Mouse (Mus musculus) adrenal gland, adult (tissue): ENCODE measurements around the gene Fstl4.
A peak's percentile ranks its signal among the peaks of the same experiment; 100 is the strongest.

ENCODE experiments used
- DNase-seq, 2 experiments: peaks; one replicate each; pipeline ENCODE4 v3.0.0; 2022 to 2023; ENCODE audit warnings: low spot score in 1 of 2; ENCODE audit not compliant: inconsistent age in 2 of 2

The Fstl4 gene

GRCm38 (mm10) chr11:52765678-52766254 is 1.3 kb downstream of the Fstl4 start:
- DNase-seq = peak; percentile 28 to 80

GRCm38 (mm10) chr11:52767921-52768320 is 3.5 kb downstream of the Fstl4 start:
- DNase-seq = no peak

GRCm38 (mm10) chr11:52773073-52773472 is 8.6 kb downstream of the Fstl4 start:
- no peak for DNase-seq

- no peak for DNase-seq
Measured at GRCm38 (mm10) chr11:52775291-52775690, 10.9 kb downstream of the Fstl4 start.

- DNase-seq = no peak
Measured at GRCm38 (mm10) chr11:52782426-52782825, 18.0 kb downstream of the Fstl4 start.

GRCm38 (mm10) chr11:52794331-52794730 is 29.9 kb downstream of the Fstl4 start:
- no peak for DNase-seq

- DNase-seq = no peak
Measured at GRCm38 (mm10) chr11:52809542-52809941, 45.1 kb downstream of the Fstl4 start.

GRCm38 (mm10) chr11:52816004-52816403 is 51.6 kb downstream of the Fstl4 start:
- no peak for DNase-seq

- no peak for DNase-seq
Measured at GRCm38 (mm10) chr11:52820336-52820905, 56.0 kb downstream of the Fstl4 start.

GRCm38 (mm10) chr11:52826591-52826990 is 62.2 kb downstream of the Fstl4 start:
- DNase-seq = no peak

- no peak for DNase-seq
Measured at GRCm38 (mm10) chr11:52831631-52832310, 67.3 kb downstream of the Fstl4 start.

GRCm38 (mm10) chr11:52832311-52832675 is 67.9 kb downstream of the Fstl4 start:
- DNase-seq = peak in 1 of 2 experiments; percentile 60

- no peak for DNase-seq
Measured at GRCm38 (mm10) chr11:52848691-52849090, 84.3 kb downstream of the Fstl4 start.

- no peak for DNase-seq
Measured at GRCm38 (mm10) chr11:52850071-52850470, 85.6 kb downstream of the Fstl4 start.

- DNase-seq = no peak
Measured at GRCm38 (mm10) chr11:52872846-52873512, 108.5 kb downstream of the Fstl4 start.

- DNase-seq = peak; percentile 84 to 93
Measured at GRCm38 (mm10) chr11:52875916-52876765, 111.7 kb downstream of the Fstl4 start.

- DNase-seq = peak in 1 of 2 experiments; percentile 45
Measured at GRCm38 (mm10) chr11:52877662-52878061, 113.2 kb downstream of the Fstl4 start.

- no peak for DNase-seq
Measured at GRCm38 (mm10) chr11:52879958-52880357, 115.5 kb downstream of the Fstl4 start.

- DNase-seq = no peak
Measured at GRCm38 (mm10) chr11:52886559-52887303, 122.3 kb downstream of the Fstl4 start.

- DNase-seq = peak; percentile 8 to 28
Measured at GRCm38 (mm10) chr11:52888150-52888549, 123.7 kb downstream of the Fstl4 start.
